Mouse (Mus musculus): ENCODE measurements around the gene Cacna1e.

Gene Cacna1e

DNA sequence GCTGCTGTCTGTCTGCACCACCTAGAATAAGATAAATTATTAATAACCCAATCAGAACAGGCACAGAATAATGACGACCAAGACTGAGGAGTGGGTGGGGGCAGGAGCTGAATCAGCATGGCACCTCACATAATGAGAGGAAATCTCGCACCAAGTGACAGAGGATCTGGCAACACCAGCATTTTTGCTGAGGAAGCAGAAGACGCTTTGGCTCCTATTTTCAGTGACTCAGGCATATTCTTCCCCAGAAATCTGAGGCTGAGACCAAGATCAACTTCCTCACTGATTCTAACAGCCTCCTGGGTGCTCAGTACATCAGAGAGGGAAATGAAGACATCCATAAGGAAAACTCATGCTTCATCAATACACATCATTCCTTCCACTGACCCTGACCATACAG lies 471.2 kb downstream of the Cacna1e start:
- no peak for DNase-seq (ENCODE audit: low read depth, low spot score)

DNA sequence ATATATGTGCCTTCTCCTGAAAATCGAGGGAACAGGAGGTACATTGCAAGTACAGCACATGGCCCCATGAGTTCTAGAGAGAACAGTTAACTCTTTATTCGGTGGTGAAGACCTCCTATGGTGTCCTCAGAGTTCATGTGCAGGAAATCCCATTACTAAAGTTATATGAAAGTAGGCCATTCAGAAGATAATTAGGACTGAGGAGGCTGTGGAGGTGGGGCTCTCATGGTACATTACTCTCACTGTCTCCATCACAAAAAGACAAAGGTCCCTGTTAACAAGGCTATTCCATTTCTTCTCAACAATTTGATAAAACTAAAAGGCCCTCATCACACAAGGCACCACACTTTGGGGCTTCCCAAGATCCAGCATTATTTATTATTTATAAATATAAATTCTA lies 475.2 kb downstream of the Cacna1e start:
- no peak for DNase-seq (ENCODE audit: low read depth, low spot score)

DNA sequence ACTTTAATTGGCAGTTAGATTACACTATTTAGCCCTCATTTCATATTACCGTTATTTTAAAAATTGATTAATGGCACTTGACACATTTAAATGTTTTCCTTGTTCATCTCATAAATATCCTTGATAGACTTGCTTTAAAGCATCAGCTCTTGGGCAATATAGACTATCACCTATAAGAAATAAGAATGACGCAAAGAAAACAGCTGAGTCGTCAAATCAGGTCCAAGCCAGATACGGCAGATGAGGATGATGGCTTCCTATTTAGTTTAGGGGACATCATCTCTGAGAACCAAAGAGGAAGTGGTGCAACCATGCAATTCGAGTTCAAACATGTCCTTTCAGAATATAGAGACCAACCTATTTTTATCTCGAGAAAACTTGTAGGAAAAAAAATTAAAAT lies 492.3 kb downstream of the Cacna1e start:
- no peak for DNase-seq (ENCODE audit: low read depth, low spot score)

Data from R1 (cell line).